Mouse (Mus musculus) cerebellum, adult 11-12 months (tissue): ENCODE data around the gene Evx1.
"Not testable (repeated sequence)": the region's sequence is repeated elsewhere in the genome, so short reads cannot be mapped to it uniquely, and the experiment has no call there.

Experiments used
- DNase-seq: peaks from one replicate; pipeline ENCODE4 v3.0.0; 2022

Gene Evx1

GRCm38 (mm10) chr6:52321826-52322315 lies 8.6 kb downstream of the Evx1 start:
- DNase-seq, result no peak

GRCm38 (mm10) chr6:52322721-52323215 lies 9.5 kb downstream of the Evx1 start:
- no peak for DNase-seq

- DNase-seq, result no peak
Observed at GRCm38 (mm10) chr6:52323292-52323691, 10.0 kb downstream of the Evx1 start.

GRCm38 (mm10) chr6:52324061-52324460 lies 10.8 kb downstream of the Evx1 start:
- no peak for DNase-seq

DNA sequence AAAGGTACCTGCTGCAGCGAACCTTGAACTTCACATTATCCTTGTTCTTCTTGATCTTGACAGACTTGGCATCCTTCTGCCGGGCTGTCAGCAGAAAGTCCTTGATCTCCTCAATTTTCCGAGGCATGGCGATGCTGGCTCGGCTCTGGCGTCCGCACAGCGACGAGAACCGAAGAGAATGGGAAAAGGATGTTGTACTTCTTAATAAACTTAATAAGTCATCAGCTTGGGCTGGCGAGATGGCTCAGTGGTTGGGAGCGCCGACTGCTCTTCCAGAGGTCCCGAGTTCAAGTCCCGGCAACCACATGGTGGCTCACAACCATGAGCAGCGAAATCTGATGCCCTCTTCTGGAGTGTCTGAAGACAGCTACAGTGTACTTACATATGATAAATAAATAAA lies 33.5 kb downstream of the Evx1 start:
- not testable (repeated sequence) for DNase-seq

- DNase-seq, result no peak
Observed at GRCm38 (mm10) chr6:52366021-52366420, 52.7 kb downstream of the Evx1 start.

DNA sequence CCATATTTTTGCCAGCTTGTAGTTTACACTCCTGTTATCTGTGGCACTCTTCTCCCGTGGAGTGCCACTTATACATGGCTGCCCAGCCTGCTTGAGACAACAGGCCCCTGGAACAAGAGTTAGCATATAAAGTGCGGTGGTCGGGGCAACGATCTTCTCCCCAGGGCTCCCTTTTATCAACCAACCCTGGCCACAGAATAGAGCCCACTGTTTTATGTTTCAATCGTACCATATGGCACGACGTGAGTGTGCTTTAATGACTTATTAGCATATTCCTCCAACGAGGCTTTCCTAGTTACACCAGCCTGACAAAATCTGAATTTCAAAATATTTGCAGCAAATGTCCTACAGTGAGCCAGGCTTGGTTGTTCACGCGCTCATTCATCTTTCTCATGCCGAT lies 53.2 kb downstream of the Evx1 start:
- DNase-seq, result no peak

DNA sequence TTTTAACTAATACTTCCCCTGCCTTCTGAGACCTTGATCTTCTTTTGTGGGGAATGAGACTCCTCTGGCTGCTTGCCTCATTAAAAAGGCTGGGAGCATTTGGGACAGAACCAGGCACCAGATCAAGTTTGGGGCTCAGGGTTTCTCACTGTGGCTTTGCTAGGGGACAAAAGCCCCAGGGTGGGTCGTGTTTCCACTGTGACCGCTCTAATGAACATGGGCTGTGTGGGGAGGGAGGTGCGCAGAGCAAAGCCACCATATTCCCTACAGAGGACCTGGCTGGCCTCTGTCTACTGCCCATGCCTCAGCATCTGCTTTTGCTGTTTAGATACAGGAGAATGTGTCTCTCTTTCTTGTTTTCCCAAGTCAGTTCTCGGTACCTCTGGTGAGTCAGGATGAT lies 53.8 kb downstream of the Evx1 start:
- no peak for DNase-seq
